Comparison of ENCODE assay signal across 28 mouse cellular contexts in the genomic region with DNA sequence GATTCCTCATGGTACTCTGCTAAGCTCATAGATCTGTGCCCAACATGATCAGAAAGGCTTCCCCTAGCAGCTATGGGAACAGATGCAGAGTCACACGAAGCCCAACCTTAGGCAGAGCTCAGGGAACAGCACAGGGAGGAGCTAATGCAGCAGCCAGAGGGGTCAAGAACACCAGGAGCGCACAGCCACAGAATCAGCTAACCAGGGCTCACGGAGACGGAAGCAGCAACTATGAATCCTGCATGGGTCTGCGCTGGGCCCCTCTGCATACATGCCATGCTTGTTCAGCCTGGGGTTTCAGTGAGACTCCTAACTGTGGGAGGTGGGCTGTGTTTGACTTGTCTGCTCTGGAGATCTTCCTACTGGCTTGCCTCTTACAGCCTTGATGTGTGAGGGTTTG. TPM values are rescaled to one million over a fixed set of nuclear protein-coding genes. Genes with fewer than 3 reads are reported as not detected.
DNase-seq lines count a peak whose midpoint lies in the region; ATAC-seq and TF ChIP-seq lines count a peak whose summit lies in the region.
"Had no signal": no experiment of that assay in that cellular context is flagged by ENCODE, and none has a peak within 500 bp of the region (broad histone marks: within the 10 kb centered on the region; RNA-seq: fewer than 3 reads in every experiment).

No protein-coding gene starts in this region.

- no peaks in the 10 kb centered on the region for H3K27me3 ChIP-seq in E14TG2a.4 (ENCODE audit: insufficient read depth, low read length)
- no peaks in the 10 kb centered on the region for H3K27me3 ChIP-seq in forebrain, embryonic 13.5 days
- H3K27me3 ChIP-seq: CH12.LX; embryonic facial prominence, embryonic 12.5 days had no signal

- in situ Hi-C loops in ES-E14 (cut with MboI; ENCODE audit: low sequenced_read_pairs in 2 of 2, unreplicated experiment in 2 of 2): no loop called here

- peak; percentile 4 for DNase-seq in embryo, embryonic 11 days
- no peak for DNase-seq in embryo, embryonic 10 days (ENCODE audit: low spot score)
- no peak for DNase-seq in ES-E14 (ENCODE audit: low read depth, low spot score)
- peak; percentile 67 for DNase-seq in ZHBTc4 (ENCODE audit: low read depth, low spot score)
- DNase-seq in kidney, postnatal 36 days: no peak
- DNase-seq: adrenal gland, adult 2 months; adrenal gland, postnatal 14 days; adrenal gland, postnatal 36 days; B cell, adult 2 months; cerebellum, adult 11-12 months; cerebellum, adult 2 months; cerebellum, adult 9-10 months; cerebellum, postnatal 10 days; cerebellum, postnatal 25 days had no signal

- no peak for ATAC-seq in forebrain, embryonic 13.5 days
- ATAC-seq in megakaryocyte progenitor cell, adult 5-6 weeks (replicated peaks; ENCODE audit: poor library complexity): no peak
- ATAC-seq: CD4-positive, CD25-positive, alpha-beta regulatory T cell, adult 4 months; forebrain, embryonic 14.5 days; forebrain, embryonic 16.5 days had no signal

- no peaks in the 10 kb centered on the region for H3K9me3 ChIP-seq in E14TG2a.4 (ENCODE audit: low read length)
- no peaks in the 10 kb centered on the region for H3K9me3 ChIP-seq in ES-E14 (ENCODE audit: control insufficient read depth, insufficient read depth, low read depth, low read length)
- no peaks in the 10 kb centered on the region for H3K9me3 ChIP-seq in forebrain, embryonic 13.5 days (replicated peaks)
- H3K9me3 ChIP-seq: embryonic facial prominence, embryonic 12.5 days had no signal

- no peak for TF ChIP-seq CTCF in E14TG2a.4 (conservative IDR thresholded peaks at IDR 0.05; ENCODE audit: low read length)

- peaks cover 90% of the 10 kb centered on the region for H3K36me3 ChIP-seq in E14TG2a.4 (ENCODE audit: insufficient read depth, low read length)
- peaks cover 72% of the 10 kb centered on the region for H3K36me3 ChIP-seq in ES-E14 (ENCODE audit: control insufficient read depth, insufficient read depth, low read length, poor library complexity, severe bottlenecking)
- no peaks in the 10 kb centered on the region for H3K36me3 ChIP-seq in forebrain, embryonic 13.5 days (ENCODE audit: poor library complexity, severe bottlenecking)
- H3K36me3 ChIP-seq: embryonic facial prominence, embryonic 10.5 days; embryonic facial prominence, embryonic 12.5 days had no signal

- H3K4me2 ChIP-seq in forebrain, embryonic 13.5 days: no peak overlapping the region
- H3K4me2 ChIP-seq: embryonic facial prominence, embryonic 12.5 days had no signal

- H3K4me3 ChIP-seq in E14TG2a.4 (replicated peaks; ENCODE audit: low read length) (peak overlapping the region; percentile 76), ES-E14 (ENCODE audit: insufficient read depth in 1 of 2, low read depth in 1 of 2, low read length in 2 of 2, poor library complexity in 1 of 2, severe bottlenecking in 1 of 2) (peak overlapping the region; percentile 28 to 49)
- no peak overlapping the region for H3K4me3 ChIP-seq in forebrain, embryonic 13.5 days
- H3K4me3 ChIP-seq: embryonic facial prominence, embryonic 10.5 days; embryonic facial prominence, embryonic 12.5 days had no signal

- H3K4me1 ChIP-seq in E14TG2a.4 (replicated peaks; ENCODE audit: low read depth, low read length) (peaks cover 63% of the 10 kb centered on the region), ES-E14 (ENCODE audit: control insufficient read depth in 2 of 2, insufficient read depth in 2 of 2, low read length in 2 of 2, poor library complexity in 1 of 2) (no peaks in the 10 kb centered on the region)
- no peaks in the 10 kb centered on the region for H3K4me1 ChIP-seq in forebrain, embryonic 13.5 days
- H3K4me1 ChIP-seq: embryonic facial prominence, embryonic 10.5 days; embryonic facial prominence, embryonic 12.5 days had no signal

- peak overlapping the region; percentile 55; the same call in 1 of the 2 replicates for H3K9ac ChIP-seq in ES-E14 (ENCODE audit: insufficient read depth, low read depth, low read length, poor library complexity, severe bottlenecking)
- no peak overlapping the region for H3K9ac ChIP-seq in forebrain, embryonic 13.5 days
- H3K9ac ChIP-seq: embryonic facial prominence, embryonic 12.5 days had no signal

- WGBS in forebrain, embryonic 13.5 days: 80% methylated on average over 5 of the region's 5 CpGs

- peak overlapping the region; percentile 58 for H3K27ac ChIP-seq in ES-E14 (ENCODE audit: insufficient read depth, low read depth, low read length, poor library complexity, severe bottlenecking)
- no peak overlapping the region for H3K27ac ChIP-seq in forebrain, embryonic 13.5 days
- H3K27ac ChIP-seq: embryonic facial prominence, embryonic 10.5 days; embryonic facial prominence, embryonic 12.5 days had no signal

TF ChIP-seq in ES-E14, 5 proteins besides CTCF, POLR2A, EP300 and RAD21:
- TF ChIP-seq ZC3H11A (IDR thresholded peaks at IDR 0.05; ENCODE audit: borderline replicate concordance, low read depth, low read length): no peak

RNA-seq across cellular contexts. Expression of gene Zfp42, which starts 7.0 kb away (rescaled TPM):
- 412 and 503 TPM in 2 replicates for total RNA-seq in ES-E14 (2012; rRNA removed)
- polyA plus RNA-seq in forebrain, embryonic 13.5 days (2015; fragmentation: Nextera tagmentation; extraction: Ambion mirVana): not detected in 2 replicates
- not detected in 2 replicates for total RNA-seq in megakaryocyte progenitor cell, adult 5-6 weeks (2015)
- total RNA-seq in megakaryocyte progenitor cell, adult 5-6 weeks (2017): not detected in 2 replicates
- total RNA-seq: adrenal gland, adult 2 months; adrenal gland, postnatal 14 days; adrenal gland, postnatal 36 days; CH12.LX; MEL had no signal
- polyA plus RNA-seq: adrenal gland, adult 2 months; CD4-positive, CD25-positive, alpha-beta regulatory T cell, adult 4 months; cerebellum, adult 2 months; cortical plate, adult 2 months; embryonic facial prominence, embryonic 10.5 days; embryonic facial prominence, embryonic 12.5 days; embryonic facial prominence, embryonic 14.5 days; forebrain, embryonic 11.5 days; forebrain, embryonic 14.5 days; forebrain, embryonic 16.5 days; frontal cortex, adult 2 months had no signal

Comparison
In these comparisons a context has a peak if more than half of its experiments do, and no peak if none do; other contexts are left out.
1. DNase-seq: peak in embryo, embryonic 11 days (single experiment) and ZHBTc4 (single experiment); none in embryo, embryonic 10 days (single experiment), ES-E14 (single experiment) and kidney, postnatal 36 days (0 of 2).
2. RNA of gene Zfp42, which starts 7.0 kb away (total RNA-seq): 412 to 503 TPM in ES-E14; not detected in megakaryocyte progenitor cell, adult 5-6 weeks; every median in the first group is over 100 times any median in the second.